Mouse (Mus musculus) urinary bladder, postnatal 4 days (tissue): ENCODE results near the gene Gm28551.

ENCODE experiments used
- DNase-seq, 2 experiments: peaks; one replicate each; pipeline ENCODE4 v3.0.0; 2021 to 2022; ENCODE audit warnings: low spot score in 2 of 2

The Gm28551 gene

GRCm38 (mm10) chr1:53291197-53291596, 61.3 kb downstream of the Gm28551 start:
- no peak for DNase-seq
